Mouse (Mus musculus) embryonic facial prominence, embryonic 14.5 days (tissue): ENCODE measurements around the gene Sarnp. TPM values are rescaled to one million over a fixed set of nuclear protein-coding genes. Genes with fewer than 3 reads are reported as not detected.

ENCODE experiments used
- ATAC-seq: fragments of 200-750 bp; cut with Nextera tagmentation; 2 replicates; pipeline ENCODE4 v1.8.0; 2017; ENCODE audit warnings: low read depth, moderate number of reproducible peaks, moderate TSS enrichment
- DNase-seq: peaks from one replicate; pipeline ENCODE4 v3.0.0-alpha.2; 2015; ENCODE audit warnings: low spot score
- H3K27ac ChIP-seq: fragments of 300-500 bp; sonication (generic); replicated peaks from 2 replicates; pipeline ENCODE4 v1.5.1; 2014; ENCODE audit warnings: low read depth, mild to moderate bottlenecking, low read length, moderate library complexity
- H3K27me3 ChIP-seq: fragments of 300-500 bp; sonication (generic); replicated peaks from 2 replicates; pipeline ENCODE4 v1.6.1; 2014; ENCODE audit warnings: low read length; ENCODE audit not compliant: control insufficient read depth, insufficient read depth
- H3K36me3 ChIP-seq: fragments of 300-500 bp; sonication (generic); 2 replicates; pipeline ENCODE4 v1.6.1; 2014; ENCODE audit warnings: low read length, mixed read lengths; ENCODE audit not compliant: control insufficient read depth, insufficient read depth
- H3K4me1 ChIP-seq: fragments of 300-500 bp; sonication (generic); 2 replicates; pipeline ENCODE4 v1.6.1; 2014; ENCODE audit warnings: antibody characterized with exemption, low read length; ENCODE audit not compliant: control insufficient read depth, insufficient read depth
- H3K4me2 ChIP-seq: fragments of 300-500 bp; sonication (generic); 2 replicates; pipeline ENCODE4 v1.6.1; 2014; ENCODE audit warnings: low read depth, mild to moderate bottlenecking, low read length, moderate library complexity, mixed read lengths
- H3K4me3 ChIP-seq: fragments of 300-500 bp; sonication (generic); 2 replicates; pipeline ENCODE4 v1.5.1; 2014; ENCODE audit warnings: low read depth, mild to moderate bottlenecking, low read length
- H3K9ac ChIP-seq: fragments of 300-500 bp; sonication (generic); 2 replicates; pipeline ENCODE4 v1.6.1; 2014; ENCODE audit warnings: low read depth, mild to moderate bottlenecking, low read length, moderate library complexity, mixed read lengths
- H3K9me3 ChIP-seq: fragments of 300-500 bp; sonication (generic); 2 replicates; pipeline ENCODE4 v1.6.1; 2016; ENCODE audit warnings: low read length; ENCODE audit not compliant: control insufficient read depth
- WGBS: fragments of 180-500 bp; shearing (Covaris S2); extraction: QIAGEN DNeasy Blood & Tissue Kit; methylation state at CpG from one replicate; pipeline ENCODE4 v1.1.7; 2014; 5-methylcytosine and 5-hydroxymethylcytosine counted together
- polyA plus RNA-seq: library from polyadenylated mRNA; unstranded; fragments of >200 nt; fragmentation: Nextera tagmentation; extraction: Ambion mirVana; gene quantifications from 2 replicates; pipeline ENCODE4 v1.2.1, GENCODE M21; 2014

Gene Sarnp
- polyA plus RNA-seq, 1 experiment from 2014 or later, result 194 TPM

GRCm38 (mm10) chr10:128793258-128793657 lies 23.9 kb upstream of the Sarnp start:
- 0 out of 2 replicates have a peak, but pooled peaks cover 8% of the 10 kb centered on the region for H3K36me3 ChIP-seq
- no peak for DNase-seq
- no peak for ATAC-seq
- H3K27me3 ChIP-seq, result no peaks in the 10 kb centered on the region
- WGBS, result 92% methylated on average over 1 of the region's 1 CpGs
- H3K4me1 ChIP-seq, result no peaks in the 10 kb centered on the region
- no peaks in the 10 kb centered on the region for H3K9me3 ChIP-seq
- no peak overlapping the region for H3K4me3 ChIP-seq
- no peak overlapping the region for H3K27ac ChIP-seq
- no peak overlapping the region for H3K9ac ChIP-seq
- no peak overlapping the region for H3K4me2 ChIP-seq

DNA sequence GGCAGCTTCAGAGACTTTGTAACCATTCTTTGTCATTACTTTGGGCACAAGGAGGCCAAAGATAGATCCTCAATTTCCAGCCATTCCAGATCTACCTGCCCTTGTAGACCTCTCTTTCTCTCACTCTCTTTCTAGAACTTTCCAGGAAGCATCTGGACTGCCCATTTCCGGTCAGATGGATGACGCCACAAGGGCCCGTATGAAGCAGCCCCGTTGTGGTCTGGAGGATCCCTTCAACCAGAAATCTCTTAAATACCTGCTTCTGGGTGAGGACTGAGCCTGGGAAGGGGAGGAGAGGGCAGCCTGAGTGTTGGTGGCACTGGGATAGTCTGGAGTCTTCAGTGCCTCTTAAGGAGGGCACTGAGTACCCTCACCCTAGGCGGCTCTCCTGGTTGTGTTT lies 22.7 kb upstream of the Sarnp start:
- ATAC-seq, result no peak
- Histone ChIP-seq H3K9ac (no peak overlapping the region), H3K4me2 (no peak overlapping the region), H3K4me3 (no peak overlapping the region), H3K27me3 (no peaks in the 10 kb centered on the region), H3K9me3 (no peaks in the 10 kb centered on the region), H3K4me1 (no peaks in the 10 kb centered on the region), H3K36me3 (0 out of 2 replicates have a peak, but pooled peaks cover 17% of the 10 kb centered on the region), H3K27ac (no peak overlapping the region)
- DNase-seq, result no peak
- WGBS, result 80% methylated on average over 5 of the region's 5 CpGs

DNA sequence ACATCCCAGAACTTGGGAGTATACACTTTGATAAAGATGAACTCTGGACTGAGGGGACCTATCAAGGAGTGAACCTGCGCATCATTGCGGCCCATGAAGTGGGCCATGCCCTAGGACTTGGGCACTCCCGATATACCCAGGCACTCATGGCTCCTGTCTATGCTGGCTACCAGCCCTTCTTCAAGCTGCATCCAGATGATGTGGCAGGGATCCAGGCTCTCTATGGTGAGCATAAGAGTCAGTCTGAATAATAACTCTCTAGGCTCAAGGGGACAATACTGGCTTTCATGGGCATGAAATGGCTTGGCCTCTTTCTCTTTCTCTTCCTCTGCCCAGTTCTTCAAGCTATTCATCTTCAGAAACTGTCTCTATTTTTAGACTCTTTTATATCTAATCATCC lies 21.6 kb upstream of the Sarnp start:
- H3K36me3 ChIP-seq, result 0 out of 2 replicates have a peak, but pooled peaks cover 27% of the 10 kb centered on the region
- 96% methylated on average over 3 of the region's 3 CpGs for WGBS

DNA sequence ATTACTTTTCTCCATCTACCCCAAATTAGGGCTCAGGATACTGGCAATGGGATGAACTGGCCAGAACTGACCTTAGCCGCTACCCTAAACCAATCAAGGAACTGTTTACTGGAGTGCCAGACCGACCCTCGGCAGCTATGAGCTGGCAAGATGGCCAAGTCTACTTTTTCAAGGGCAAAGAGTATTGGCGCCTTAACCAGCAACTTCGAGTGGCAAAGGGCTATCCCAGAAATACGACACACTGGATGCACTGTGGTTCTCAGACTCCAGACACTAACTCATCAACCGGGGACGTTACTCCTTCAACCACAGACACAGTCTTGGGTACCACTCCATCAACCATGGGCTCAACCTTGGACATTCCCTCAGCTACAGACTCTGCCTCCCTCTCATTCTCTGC lies 18.5 kb upstream of the Sarnp start:
- ATAC-seq, result no peak
- Histone ChIP-seq H3K9ac (no peak overlapping the region), H3K4me1 (peaks cover 9% of the 10 kb centered on the region; the same call in 1 of the 2 replicates), H3K36me3 (peaks cover 40% of the 10 kb centered on the region), H3K27me3 (no peaks in the 10 kb centered on the region), H3K4me3 (no peak overlapping the region), H3K4me2 (no peak overlapping the region), H3K27ac (no peak overlapping the region), H3K9me3 (no peaks in the 10 kb centered on the region)
- 92% methylated on average over 8 of the region's 8 CpGs for WGBS
- no peak for DNase-seq

More for the DNA sequence above, 21.6 kb upstream of the Sarnp start:
- Histone ChIP-seq H3K9ac (no peak overlapping the region), H3K9me3 (no peaks in the 10 kb centered on the region), H3K4me3 (no peak overlapping the region), H3K27ac (no peak overlapping the region), H3K27me3 (no peaks in the 10 kb centered on the region), H3K4me2 (no peak overlapping the region), H3K4me1 (no peaks in the 10 kb centered on the region)
- ATAC-seq (no peak), DNase-seq (no peak)

- Histone ChIP-seq H3K36me3 (peaks cover 49% of the 10 kb centered on the region), H3K9me3 (no peaks in the 10 kb centered on the region), H3K27ac (no peak overlapping the region), H3K4me1 (peaks cover 19% of the 10 kb centered on the region), H3K9ac (peak overlapping the region; percentile 27; the same call in 1 of the 2 replicates), H3K27me3 (no peaks in the 10 kb centered on the region), H3K4me2 (no peak overlapping the region), H3K4me3 (no peak overlapping the region)
- ATAC-seq (no peak), DNase-seq (no peak)
- WGBS, result 92% methylated on average over 16 of the region's 16 CpGs
Observed at GRCm38 (mm10) chr10:128801981-128802495, 15.1 kb upstream of the Sarnp start.

DNA sequence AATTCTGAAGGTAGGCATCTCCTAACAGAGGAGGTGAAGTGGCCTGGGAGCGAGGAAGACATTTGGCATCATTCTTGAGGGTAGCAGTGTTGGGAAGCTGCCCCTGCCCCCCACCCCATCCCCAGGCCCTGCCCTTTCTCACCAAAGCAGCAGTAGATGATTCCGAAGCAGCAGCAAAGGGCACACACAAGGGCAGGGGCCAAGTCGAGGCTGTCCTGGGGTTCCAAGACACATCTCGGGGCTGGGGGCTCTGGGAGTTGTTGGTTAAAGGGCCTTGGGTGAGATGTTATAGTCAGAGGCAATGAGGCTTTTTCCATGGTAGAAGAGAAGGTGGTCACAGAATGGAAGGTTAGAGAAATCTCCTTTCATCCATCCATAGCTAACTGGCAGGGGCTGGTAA lies 14.2 kb upstream of the Sarnp start:
- Histone ChIP-seq H3K36me3 (peaks cover 47% of the 10 kb centered on the region), H3K4me2 (peak overlapping the region; percentile 72), H3K27me3 (no peaks in the 10 kb centered on the region), H3K9me3 (no peaks in the 10 kb centered on the region), H3K4me3 (peak overlapping the region; percentile 82), H3K4me1 (peaks cover 28% of the 10 kb centered on the region), H3K27ac (peak overlapping the region; percentile 99; the same call in 1 of the 2 replicates), H3K9ac (peak overlapping the region; percentile 85)
- no peak for ATAC-seq
- DNase-seq, result no peak
- WGBS, result 46% methylated on average over 4 of the region's 4 CpGs

DNA sequence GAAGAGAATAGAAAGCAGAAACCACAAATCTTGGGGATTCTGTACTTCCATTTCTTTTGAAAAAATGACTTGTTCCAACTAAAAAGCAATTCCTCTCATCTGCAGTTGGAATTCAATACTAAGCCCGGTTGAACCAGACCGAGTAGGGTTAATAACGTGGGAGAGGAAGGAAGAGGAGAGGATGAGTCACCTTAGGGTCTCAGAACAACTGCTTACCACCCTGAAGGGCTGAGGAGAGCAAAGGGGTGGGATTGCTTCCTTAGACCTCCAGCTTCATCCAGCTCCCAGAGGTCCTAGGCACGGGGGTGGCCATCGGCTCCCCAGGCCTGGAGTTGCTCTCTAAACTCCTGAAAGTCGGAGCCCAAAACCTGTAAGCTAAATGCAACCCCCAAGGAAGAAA lies 13.8 kb upstream of the Sarnp start:
- peaks cover 45% of the 10 kb centered on the region for H3K36me3 ChIP-seq
- H3K27me3 ChIP-seq, result no peaks in the 10 kb centered on the region
- peak; percentile 23 for DNase-seq
- ATAC-seq, result no peak
- H3K4me2 ChIP-seq, result peak overlapping the region; percentile 72
- peak overlapping the region; percentile 82 for H3K4me3 ChIP-seq
- peak overlapping the region; percentile 99 for H3K27ac ChIP-seq
- WGBS, result 2% methylated on average over 6 of the region's 6 CpGs
- peaks cover 32% of the 10 kb centered on the region for H3K4me1 ChIP-seq
- H3K9me3 ChIP-seq, result no peaks in the 10 kb centered on the region
- H3K9ac ChIP-seq, result peak overlapping the region; percentile 85

DNA sequence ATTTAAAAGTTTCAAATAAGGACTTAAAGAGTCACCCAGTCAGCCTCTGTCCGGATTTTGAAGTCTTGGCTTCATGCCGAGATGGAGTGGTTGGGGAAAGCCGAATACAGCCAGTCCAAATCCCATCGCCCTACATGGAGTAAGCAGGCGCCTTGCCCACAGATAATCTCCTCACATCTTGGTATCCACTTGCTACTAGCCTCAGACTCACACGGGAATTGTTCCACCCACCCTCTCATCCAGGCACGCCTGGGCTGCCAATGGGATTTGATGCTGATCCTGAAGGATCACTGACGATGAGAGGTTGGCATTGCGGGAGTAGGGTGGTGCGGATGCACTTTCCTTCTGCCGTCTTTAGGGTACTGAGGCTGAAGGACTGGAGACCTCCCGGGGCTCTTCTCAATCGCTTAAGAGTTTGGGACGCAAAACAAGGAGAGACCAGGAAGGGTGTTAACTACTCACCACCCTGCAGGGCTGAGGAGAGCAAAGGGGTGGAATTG lies 13.3 kb upstream of the Sarnp start, which contains the start of gene Dnajc14:
Gene Dnajc14, plus strand, starts transcription at position 292 of the 500 bp plus-strand sequence.
- Histone ChIP-seq H3K9ac (peak within 1 kb of the TSS; percentile 85), H3K27me3 (no peaks in the 10 kb centered on the region), H3K27ac (peak within 1 kb of the TSS; percentile 99), H3K4me3 (peak within 1 kb of the TSS; percentile 82), H3K9me3 (no peaks in the 10 kb centered on the region), H3K4me2 (peak within 1 kb of the TSS; percentile 72), H3K36me3 (peaks cover 47% of the 10 kb centered on the region), H3K4me1 (peaks cover 36% of the 10 kb centered on the region)
- DNase-seq, result peak; percentile 83
- WGBS, result 1% methylated on average over 14 of the region's 14 CpGs
- ATAC-seq, result peak; percentile 26
